Mouse (Mus musculus) layer of hippocampus, adult 8-10 months (tissue): Measurements from ENCODE around the gene Cacna1a. TPM values are rescaled to one million over a fixed set of nuclear protein-coding genes. Genes with fewer than 3 reads are reported as not detected.
A peak's percentile ranks its signal among the peaks of the same experiment; 100 is the strongest.

Experiments used
- DNase-seq, 2 experiments: peaks; one replicate each; pipeline ENCODE4 v3.0.0; 2022; ENCODE audit warnings: low spot score in 2 of 2
- total RNA-seq, 4 experiments: library from RNA; stranded (reverse); gene quantifications; 2 replicates each; pipeline ENCODE4 v1.2.4; 2022

Cacna1a gene
- total RNA-seq, 4 experiments from 2014 or later: 181 to 224 (median 200) TPM

- no peak for DNase-seq
These were observed 145.1 kb downstream of the Cacna1a start for GRCm38 (mm10) chr8:84533341-84533740.

DNA sequence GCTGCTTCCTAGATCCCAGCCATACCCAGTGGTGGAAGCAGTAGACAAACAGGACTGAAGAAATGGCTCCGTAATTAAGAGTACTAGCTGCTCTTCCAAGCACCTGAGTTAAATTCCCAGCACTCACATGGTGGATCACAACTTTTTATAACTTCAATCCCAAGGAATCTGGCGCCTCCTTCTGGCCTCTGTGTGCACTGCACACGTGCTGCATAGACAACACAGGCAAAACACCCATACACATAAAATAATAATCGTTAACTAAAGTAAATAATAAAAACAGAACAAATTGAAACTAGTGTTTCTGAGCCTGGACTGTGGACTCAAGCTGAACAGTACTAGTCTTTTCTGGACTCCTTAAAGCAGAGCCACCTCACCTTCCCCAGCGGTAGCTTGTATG is 148.7 kb downstream of the Cacna1a start:
- DNase-seq: no peak

DNA sequence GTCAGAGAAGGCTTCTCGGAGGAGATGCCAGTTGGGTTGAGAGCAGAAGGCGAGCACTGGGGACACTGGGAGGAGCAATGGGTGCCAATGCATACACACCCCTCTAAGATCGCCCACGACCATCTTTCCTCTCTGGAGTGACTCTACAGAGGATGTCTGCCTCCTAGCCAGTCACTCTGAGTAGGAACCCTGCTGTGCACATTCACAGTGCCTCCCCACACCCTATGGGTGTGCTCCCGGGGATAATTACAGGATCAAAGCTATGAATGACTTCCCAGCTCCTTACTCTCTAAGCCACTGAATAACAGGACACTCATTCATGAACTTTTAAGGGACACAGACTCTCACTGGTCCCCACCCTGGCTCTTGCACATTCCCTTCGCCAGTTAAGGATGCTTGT is 151.1 kb downstream of the Cacna1a start:
- DNase-seq: no peak

DNA sequence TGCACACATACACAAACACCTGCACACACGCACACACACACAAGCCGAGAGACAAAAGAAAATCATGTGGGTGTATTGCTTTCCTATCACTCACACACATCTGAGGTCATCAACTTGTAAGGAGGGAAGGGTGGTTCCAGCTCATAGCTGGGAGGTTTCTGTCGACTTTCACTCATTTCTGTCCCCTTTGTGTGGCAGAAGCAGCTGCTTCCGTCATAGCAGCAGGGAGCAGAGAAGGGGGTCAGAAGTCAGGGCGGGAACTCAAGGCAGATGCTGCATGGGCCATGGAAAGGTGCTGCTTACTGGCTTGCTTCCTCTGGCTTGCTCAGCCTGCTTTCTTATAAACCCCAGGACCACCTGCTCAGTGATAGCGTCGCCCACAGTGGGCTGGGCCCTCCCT is 154.2 kb downstream of the Cacna1a start:
- no peak for DNase-seq

GRCm38 (mm10) chr8:84545522-84545921 is 157.3 kb downstream of the Cacna1a start:
- no peak for DNase-seq

DNA sequence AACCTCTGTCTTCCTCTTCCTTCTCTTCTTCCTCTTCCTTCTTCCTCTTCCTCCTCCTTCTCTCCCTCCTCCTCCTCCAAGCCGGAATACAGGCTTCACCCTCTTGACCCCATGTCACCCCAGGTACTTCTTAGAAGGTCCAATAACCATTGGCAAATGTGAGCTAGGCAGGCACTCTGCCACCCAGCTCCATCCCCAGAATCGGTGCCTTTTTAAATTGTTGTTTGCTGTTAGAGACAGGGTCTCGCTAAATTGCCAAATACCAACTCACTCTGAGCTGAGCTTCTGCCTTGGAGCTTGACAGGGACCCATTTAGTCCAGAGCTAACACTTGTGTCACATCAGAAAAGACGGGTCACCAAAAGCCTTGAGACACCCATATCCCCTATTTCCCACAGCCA is 164.2 kb downstream of the Cacna1a start:
- DNase-seq: no peak

GRCm38 (mm10) chr8:84553106-84553505 is 164.9 kb downstream of the Cacna1a start:
- DNase-seq: no peak

GRCm38 (mm10) chr8:84553617-84554016 is 165.4 kb downstream of the Cacna1a start:
- DNase-seq: no peak

GRCm38 (mm10) chr8:84554301-84555027 is 166.2 kb downstream of the Cacna1a start:
- DNase-seq: peak; percentile 65 to 78

GRCm38 (mm10) chr8:84555269-84555668 is 167.0 kb downstream of the Cacna1a start:
- no peak for DNase-seq

- DNase-seq: no peak
These were observed 169.7 kb downstream of the Cacna1a start for GRCm38 (mm10) chr8:84557936-84558335.

DNA sequence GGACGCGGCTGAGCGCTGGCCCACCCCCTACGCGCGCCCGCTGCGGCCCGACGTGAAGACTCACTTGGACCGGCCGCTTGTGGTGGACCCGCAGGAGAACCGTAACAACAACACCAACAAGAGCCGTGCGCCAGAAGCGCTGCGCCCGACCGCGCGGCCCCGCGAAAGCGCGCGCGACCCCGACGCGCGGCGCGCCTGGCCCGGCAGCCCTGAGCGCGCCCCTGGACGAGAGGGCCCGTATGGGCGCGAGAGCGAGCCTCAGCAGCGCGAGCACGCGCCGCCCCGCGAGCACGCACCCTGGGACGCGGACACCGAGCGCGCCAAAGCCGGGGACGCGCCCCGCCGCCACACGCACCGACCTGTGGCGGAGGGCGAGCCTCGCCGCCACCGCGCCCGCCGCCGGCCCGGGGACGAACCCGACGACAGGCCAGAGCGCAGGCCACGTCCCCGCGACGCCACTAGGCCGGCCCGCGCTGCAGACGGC is 170.9 kb downstream of the Cacna1a start:
- DNase-seq: no peak

DNA sequence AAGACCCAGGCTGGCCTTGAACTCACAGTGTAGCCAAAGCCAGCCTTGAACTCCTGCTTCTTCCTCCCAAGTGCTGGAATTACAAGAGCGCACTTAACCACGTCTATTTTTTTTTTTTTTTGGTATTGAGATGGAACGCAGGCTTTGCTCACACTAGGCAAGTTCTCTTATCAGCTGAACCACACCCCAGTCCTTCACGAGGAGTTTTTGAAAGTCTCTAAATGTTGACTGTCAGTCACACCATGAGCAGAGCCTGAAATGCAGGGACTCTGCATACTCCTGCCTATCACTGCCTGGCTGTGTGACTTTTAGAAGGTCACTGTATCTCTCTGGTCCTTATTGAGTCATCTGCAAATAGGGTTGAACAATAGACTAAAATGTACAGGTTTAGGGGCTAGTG is 173.5 kb downstream of the Cacna1a start:
- no peak for DNase-seq

GRCm38 (mm10) chr8:84564042-84564441 is 175.8 kb downstream of the Cacna1a start:
- no peak for DNase-seq

- DNase-seq: no peak
These were observed 177.5 kb downstream of the Cacna1a start for GRCm38 (mm10) chr8:84565577-84566360.

GRCm38 (mm10) chr8:84566816-84567413 is 178.7 kb downstream of the Cacna1a start:
- DNase-seq: no peak

- DNase-seq: no peak
These were observed 179.3 kb downstream of the Cacna1a start for GRCm38 (mm10) chr8:84567541-84567940.

DNA sequence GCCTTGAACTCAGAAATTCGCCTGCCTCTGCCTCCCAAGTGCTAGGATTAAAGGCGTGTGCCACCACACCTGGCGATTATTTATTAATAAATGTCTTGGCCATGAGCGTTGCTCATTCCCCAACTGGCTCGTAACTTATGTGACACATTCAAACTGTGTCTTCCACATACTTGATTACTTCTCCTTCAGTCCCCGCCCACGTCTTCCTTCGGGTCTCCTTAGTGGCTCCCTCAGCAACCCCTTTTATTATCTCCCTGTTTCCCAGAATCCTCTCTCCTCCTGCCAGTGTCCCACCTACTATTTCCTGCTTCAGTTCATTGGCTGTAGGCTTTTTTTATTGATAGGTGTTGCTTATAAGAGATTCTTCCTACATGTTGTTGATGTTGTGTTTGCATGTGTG is 180.5 kb downstream of the Cacna1a start:
- DNase-seq: no peak

DNA sequence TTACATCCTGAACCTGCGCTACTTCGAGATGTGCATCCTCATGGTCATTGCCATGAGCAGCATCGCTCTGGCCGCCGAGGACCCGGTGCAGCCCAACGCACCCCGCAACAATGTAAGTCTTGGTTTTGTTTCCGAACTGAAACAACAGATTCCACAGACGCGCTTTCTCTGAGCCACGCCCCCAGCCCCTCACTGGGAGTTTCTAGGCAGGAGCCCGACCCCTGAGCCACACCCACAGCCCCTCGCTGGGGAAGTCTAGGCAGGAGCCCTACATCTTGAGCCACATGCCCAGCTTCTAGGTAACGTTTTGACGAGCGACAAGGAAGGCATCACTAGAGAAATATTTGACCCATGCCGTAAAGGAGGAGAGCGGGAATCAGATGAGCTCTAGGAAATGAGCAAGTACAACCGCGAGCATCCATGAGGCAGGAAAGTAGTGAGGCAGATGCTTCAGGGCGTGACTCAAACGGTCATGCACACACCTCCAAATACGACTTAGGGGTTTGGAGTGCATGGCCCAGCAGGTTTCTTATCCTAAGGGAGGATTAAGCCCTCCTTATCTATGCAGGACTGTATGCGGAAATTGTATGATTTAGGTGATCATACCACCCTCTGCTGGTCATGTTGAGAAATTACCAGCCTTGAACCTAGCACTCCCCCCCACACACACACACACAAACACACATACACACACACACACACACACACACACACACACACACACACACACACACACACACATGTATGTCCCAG is 181.9 kb downstream of the Cacna1a start:
- DNase-seq: no peak

DNA sequence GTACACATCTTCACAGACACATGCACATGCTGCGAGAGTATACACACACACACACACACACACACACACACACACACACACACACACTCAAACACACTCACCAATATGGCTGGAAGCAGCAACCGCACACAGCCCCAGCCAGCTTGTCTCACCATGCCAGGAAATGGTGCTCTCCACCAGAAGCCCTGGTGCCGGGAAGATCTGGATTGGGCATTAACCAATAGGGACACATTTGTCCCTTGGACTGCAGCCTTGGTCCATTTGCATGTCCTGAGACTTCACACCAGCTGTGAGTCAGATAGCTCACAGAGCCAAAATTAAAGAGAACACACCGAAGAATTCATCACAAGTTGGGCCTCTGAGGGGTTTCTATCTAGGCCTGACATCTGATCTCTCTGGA is 189.2 kb downstream of the Cacna1a start:
- no peak for DNase-seq

- no peak for DNase-seq
These were observed 191.4 kb downstream of the Cacna1a start for GRCm38 (mm10) chr8:84579595-84579994.

DNA sequence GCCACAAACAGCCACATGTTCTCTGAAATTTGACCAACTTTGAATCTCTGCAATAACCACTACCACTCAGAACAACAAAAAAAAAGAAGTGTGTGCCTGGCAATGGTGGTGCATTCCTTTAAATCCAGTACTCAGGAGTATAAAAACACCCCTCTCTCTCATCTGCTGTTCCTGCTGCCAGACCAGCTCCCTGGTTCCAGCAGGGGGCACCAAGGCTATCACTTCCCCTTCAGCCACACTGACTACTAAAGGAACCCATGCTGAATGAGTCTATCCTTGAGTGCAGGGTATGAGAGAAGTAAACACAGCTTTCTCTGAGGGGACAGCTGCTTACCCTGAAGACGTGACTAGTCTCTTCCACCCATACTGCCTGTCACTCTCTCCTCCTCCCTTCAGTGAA is 197.1 kb downstream of the Cacna1a start:
- DNase-seq: no peak
